Mouse (Mus musculus) E14TG2a.4 (cell line): Measurements from ENCODE around the gene Rsph3a.

Experiments used
- CTCF ChIP-seq: conservative IDR thresholded peaks from 2 replicates; pipeline ENCODE4 v1.5.1; 2014; ENCODE audit warnings: low read length
- NANOG ChIP-seq: IDR thresholded peaks from 2 replicates; pipeline ENCODE4 v1.6.1; 2014; ENCODE audit warnings: borderline replicate concordance, low read length, mixed read lengths
- POU5F1 ChIP-seq: IDR thresholded peaks from 2 replicates; pipeline ENCODE4 v1.6.1; 2014; ENCODE audit warnings: low read length, borderline replicate concordance

DNA sequence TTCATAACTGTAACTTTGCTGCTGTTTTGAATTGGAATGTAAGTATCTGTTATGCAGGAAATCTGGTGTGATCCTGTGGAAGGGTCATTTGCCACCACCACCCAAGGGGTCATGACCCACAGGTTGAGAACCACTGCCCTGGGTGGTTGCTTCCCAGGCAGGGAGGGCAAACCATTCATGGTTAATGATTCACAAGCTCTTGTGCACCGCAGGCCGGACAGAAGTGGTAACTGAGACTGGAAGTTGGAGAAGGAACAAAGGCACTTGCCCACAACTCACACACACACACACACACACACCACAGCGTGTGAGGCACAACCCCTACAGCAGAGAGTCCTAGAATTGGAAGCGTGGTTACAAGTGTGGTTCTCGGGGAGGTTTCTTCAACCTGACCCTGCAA lies 22.9 kb upstream of the Rsph3a start:
- TF ChIP-seq CTCF (no peak), NANOG (no peak), POU5F1 (no peak)
